Mouse (Mus musculus) olfactory bulb, adult 2 months (tissue): ENCODE data around the gene Slc7a4.

Experiments
- CTCF ChIP-seq: fragments of 200-500 bp; IDR thresholded peaks from 2 replicates; pipeline ENCODE4 v1.5.1; 2012; ENCODE audit warnings: low read depth, mild to moderate bottlenecking, low read length, moderate library complexity; ENCODE audit not compliant: insufficient read depth
- POLR2A ChIP-seq: fragments of 200-500 bp; IDR thresholded peaks from 2 replicates; pipeline ENCODE4 v1.6.1; 2012; ENCODE audit warnings: mild to moderate bottlenecking, low read depth, low read length, moderate library complexity; ENCODE audit not compliant: insufficient read depth

GRCm38 (mm10) chr16:17564221-17564620 lies 18.8 kb downstream of the Slc7a4 start:
- TF ChIP-seq CTCF (no peak), POLR2A (no peak)
